Mouse (Mus musculus) small intestine, adult 2 months (tissue): Measurements from ENCODE around the gene Ift81.

Experiments used
- CTCF ChIP-seq: fragments of 200-500 bp; IDR thresholded peaks from 2 replicates; pipeline ENCODE4 v1.5.1; 2012; ENCODE audit warnings: low read depth, mild to moderate bottlenecking, control low read depth, inconsistent platforms, low read length, moderate library complexity, mixed read lengths; ENCODE audit not compliant: insufficient replicate concordance, insufficient read length; ENCODE audit errors: extremely low read depth
- POLR2A ChIP-seq: fragments of 200-500 bp; IDR thresholded peaks from 2 replicates; pipeline ENCODE4 v1.6.1; 2012; ENCODE audit warnings: low read depth, mild to moderate bottlenecking, control low read depth, inconsistent platforms, low read length, moderate library complexity

DNA sequence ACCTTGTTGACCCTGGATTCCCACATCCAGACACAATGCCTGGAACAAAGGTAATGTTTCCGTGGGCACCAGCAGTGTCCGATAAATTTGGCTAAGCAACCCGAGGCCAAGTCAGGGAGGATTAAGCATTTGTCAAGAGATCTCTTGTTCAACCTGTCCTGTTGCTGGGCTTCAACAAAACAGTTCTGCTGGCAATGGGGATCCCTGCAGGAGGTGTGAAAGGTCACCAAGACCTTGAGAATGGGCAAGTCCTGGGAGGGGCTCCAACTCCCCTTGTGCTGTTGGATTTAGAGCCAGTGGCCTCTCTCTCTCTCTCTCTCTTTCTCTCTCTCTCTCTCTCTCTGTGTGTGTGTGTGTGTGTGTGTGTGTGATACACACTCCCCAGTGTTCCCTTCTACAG lies 90.1 kb downstream of the Ift81 start:
- no peak for TF ChIP-seq POLR2A
- TF ChIP-seq CTCF, result no peak
